Mouse (Mus musculus): Measurements from ENCODE around the gene Ifitm5. TPM values are rescaled to one million over a fixed set of nuclear protein-coding genes. Genes with fewer than 3 reads are reported as not detected.

The Ifitm5 gene
- polyA plus RNA-seq, 1 experiment from 2014 or later: 4.0 TPM

- Histone ChIP-seq H3K4me1 (peaks cover 8% of the 10 kb centered on the region), H3K9ac (no peak overlapping the region), H3K9me3 (no peaks in the 10 kb centered on the region), H3K27ac (no peak overlapping the region), H3K27me3 (peaks cover 33% of the 10 kb centered on the region), H3K4me3 (no peak overlapping the region), H3K4me2 (no peak overlapping the region), H3K36me3 (no peaks in the 10 kb centered on the region)
- ATAC-seq (ENCODE audit: borderline replicate concordance, extremely low read depth, low FRiP score, low TSS enrichment): no peak
- 70% methylated on average over 6 of the region's 6 CpGs for WGBS
Observed at GRCm38 (mm10) chr7:140927181-140927580, 22.9 kb downstream of the Ifitm5 start.

GRCm38 (mm10) chr7:140923070-140923775 is 26.9 kb downstream of the Ifitm5 start:
- no peak overlapping the region for H3K27ac ChIP-seq
- H3K4me2 ChIP-seq: peak overlapping the region; percentile 65
- 21% methylated on average over 30 of the region's 30 CpGs for WGBS
- ATAC-seq (ENCODE audit: borderline replicate concordance, extremely low read depth, low FRiP score, low TSS enrichment): no peak
- no peaks in the 10 kb centered on the region for H3K9me3 ChIP-seq
- no peak overlapping the region for H3K9ac ChIP-seq
- peaks cover 11% of the 10 kb centered on the region for H3K4me1 ChIP-seq
- H3K4me3 ChIP-seq: peak overlapping the region; percentile 31; the same call in 1 of the 2 replicates
- no peaks in the 10 kb centered on the region for H3K36me3 ChIP-seq
- H3K27me3 ChIP-seq: peaks cover 69% of the 10 kb centered on the region

DNA sequence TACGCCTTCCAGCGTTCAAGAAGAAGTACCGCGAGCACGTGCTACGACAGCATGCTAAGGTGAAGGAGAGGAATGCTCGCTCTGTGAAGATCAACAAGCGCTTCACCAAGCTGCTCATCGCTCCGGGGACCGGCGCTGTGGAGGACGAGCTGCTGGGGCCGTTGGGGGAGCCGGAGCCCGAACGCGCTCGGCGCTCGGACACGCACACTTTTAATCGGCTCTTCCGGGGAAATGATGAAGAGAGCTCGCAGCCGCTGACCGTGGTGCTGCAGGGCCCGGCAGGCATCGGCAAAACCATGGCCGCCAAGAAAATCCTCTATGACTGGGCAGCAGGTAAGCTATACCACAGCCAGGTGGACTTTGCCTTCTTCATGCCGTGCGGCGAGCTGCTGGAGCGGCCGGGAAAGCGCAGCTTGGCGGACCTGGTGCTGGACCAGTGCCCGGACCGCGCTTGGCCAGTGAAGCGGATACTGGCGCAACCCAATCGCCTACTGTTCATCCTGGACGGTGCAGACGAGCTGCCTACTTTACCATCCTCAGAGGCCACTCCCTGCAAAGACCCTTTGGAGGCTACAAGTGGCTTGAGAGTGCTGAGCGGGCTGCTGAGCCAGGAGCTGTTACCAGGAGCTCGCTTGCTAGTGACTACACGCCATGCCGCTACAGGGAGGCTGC is 27.6 kb downstream of the Ifitm5 start:
- no peak overlapping the region for H3K27ac ChIP-seq
- ATAC-seq (ENCODE audit: borderline replicate concordance, extremely low read depth, low FRiP score, low TSS enrichment): peak; percentile 33; the same call in 1 of the 2 replicates
- under 1% methylated on average over 49 of the region's 49 CpGs for WGBS
- no peak overlapping the region for H3K9ac ChIP-seq
- no peaks in the 10 kb centered on the region for H3K9me3 ChIP-seq
- H3K4me1 ChIP-seq: peaks cover 11% of the 10 kb centered on the region
- H3K27me3 ChIP-seq: peaks cover 76% of the 10 kb centered on the region
- no peaks in the 10 kb centered on the region for H3K36me3 ChIP-seq
- peak overlapping the region; percentile 65 for H3K4me2 ChIP-seq
- peak overlapping the region; percentile 31 for H3K4me3 ChIP-seq

GRCm38 (mm10) chr7:140921225-140921975 is 28.7 kb downstream of the Ifitm5 start:
- H3K9ac ChIP-seq: no peak overlapping the region
- WGBS: 27% methylated on average over 22 of the region's 22 CpGs
- no peak overlapping the region for H3K27ac ChIP-seq
- H3K27me3 ChIP-seq: peaks cover 76% of the 10 kb centered on the region
- no peaks in the 10 kb centered on the region for H3K36me3 ChIP-seq
- H3K4me1 ChIP-seq: peaks cover 11% of the 10 kb centered on the region
- H3K4me2 ChIP-seq: no peak overlapping the region
- ATAC-seq (ENCODE audit: borderline replicate concordance, extremely low read depth, low FRiP score, low TSS enrichment): no peak; the same call in 1 of the 2 replicates
- H3K9me3 ChIP-seq: no peaks in the 10 kb centered on the region
- no peak overlapping the region for H3K4me3 ChIP-seq

DNA sequence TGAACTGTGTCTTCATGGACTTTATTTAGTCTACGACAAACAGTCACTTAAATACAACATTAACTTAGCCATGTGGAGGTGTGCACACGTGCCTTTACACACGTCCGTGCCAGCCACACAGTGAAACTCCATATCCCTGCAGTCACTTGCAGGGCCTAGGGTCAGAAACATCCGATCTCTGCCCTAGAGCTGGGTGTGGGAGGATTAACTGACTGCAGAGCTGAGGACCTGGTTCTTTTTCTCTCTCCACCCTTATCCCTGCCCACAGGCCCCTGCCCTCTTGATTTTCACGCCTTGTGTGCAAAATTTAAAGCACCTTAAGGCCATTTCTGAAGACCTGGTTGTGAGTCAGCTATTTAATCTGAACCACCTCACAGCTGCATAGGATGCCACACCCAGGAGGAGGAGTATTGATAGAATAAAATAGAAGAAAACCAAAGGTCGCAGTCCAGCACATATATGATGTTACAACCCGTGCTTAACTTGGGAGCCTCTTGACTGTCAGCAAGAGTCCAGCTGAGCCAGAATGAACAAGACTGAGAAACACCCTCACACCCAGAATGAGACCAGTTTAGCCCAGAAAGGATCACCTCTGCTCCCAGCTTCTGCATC is 29.6 kb downstream of the Ifitm5 start, which contains the start of gene Nlrp6:
Gene Nlrp6, plus strand, starts transcription at position 485 of the 612 bp plus-strand sequence.
- Histone ChIP-seq H3K4me3 (no peak within 1 kb of the TSS), H3K27ac (no peak within 1 kb of the TSS), H3K9me3 (no peaks in the 10 kb centered on the region), H3K27me3 (peaks cover 75% of the 10 kb centered on the region), H3K36me3 (no peaks in the 10 kb centered on the region), H3K4me2 (no peak within 1 kb of the TSS), H3K4me1 (peaks cover 11% of the 10 kb centered on the region), H3K9ac (no peak within 1 kb of the TSS)
- no peak for ATAC-seq (ENCODE audit: borderline replicate concordance, extremely low read depth, low FRiP score, low TSS enrichment)
- WGBS: 60% methylated on average over 8 of the region's 8 CpGs

DNA sequence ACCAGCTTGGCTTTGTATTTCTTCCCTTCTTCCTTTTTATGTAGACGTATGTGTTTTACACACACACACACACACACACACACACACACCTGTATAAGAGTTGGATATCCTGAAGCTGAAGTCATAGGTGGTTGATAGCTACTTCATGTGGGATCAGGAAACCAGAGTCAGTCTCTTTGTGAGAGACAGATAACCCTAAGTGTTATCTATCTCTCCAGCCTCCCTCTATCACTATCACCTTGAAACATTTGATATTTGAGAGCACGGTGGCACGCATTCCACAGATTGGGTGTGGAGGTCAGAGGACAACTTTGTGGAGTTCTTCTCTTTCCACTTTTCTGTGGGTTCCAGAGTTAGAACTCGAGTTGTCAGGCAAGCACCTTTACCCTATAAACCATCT is 30.2 kb downstream of the Ifitm5 start:
- 32% methylated on average over 4 of the region's 4 CpGs for WGBS
- Histone ChIP-seq H3K9me3 (no peaks in the 10 kb centered on the region), H3K27ac (no peak overlapping the region), H3K4me2 (no peak overlapping the region), H3K9ac (no peak overlapping the region), H3K36me3 (no peaks in the 10 kb centered on the region), H3K4me1 (peaks cover 11% of the 10 kb centered on the region), H3K27me3 (peaks cover 69% of the 10 kb centered on the region), H3K4me3 (no peak overlapping the region)
- ATAC-seq (ENCODE audit: borderline replicate concordance, extremely low read depth, low FRiP score, low TSS enrichment): no peak

GRCm38 (mm10) chr7:140914031-140914690 is 35.9 kb downstream of the Ifitm5 start:
- Histone ChIP-seq H3K4me1 (no peaks in the 10 kb centered on the region), H3K4me2 (no peak overlapping the region), H3K27ac (no peak overlapping the region), H3K9me3 (no peaks in the 10 kb centered on the region), H3K27me3 (peaks cover 13% of the 10 kb centered on the region), H3K4me3 (no peak overlapping the region), H3K36me3 (no peaks in the 10 kb centered on the region), H3K9ac (no peak overlapping the region)
- ATAC-seq (ENCODE audit: borderline replicate concordance, extremely low read depth, low FRiP score, low TSS enrichment): no peak
- 82% methylated on average over 8 of the region's 8 CpGs for WGBS

- H3K27ac ChIP-seq: no peak overlapping the region
- H3K4me2 ChIP-seq: no peak overlapping the region
- no peak for ATAC-seq (ENCODE audit: borderline replicate concordance, extremely low read depth, low FRiP score, low TSS enrichment)
- H3K27me3 ChIP-seq: peaks cover 4% of the 10 kb centered on the region; the same call in 1 of the 2 replicates
- H3K4me3 ChIP-seq: no peak overlapping the region
- no peak overlapping the region for H3K9ac ChIP-seq
- 0 out of 2 replicates have a peak, but pooled peaks cover 6% of the 10 kb centered on the region for H3K4me1 ChIP-seq
- H3K9me3 ChIP-seq: no peaks in the 10 kb centered on the region
- 51% methylated on average over 5 of the region's 5 CpGs for WGBS
- H3K36me3 ChIP-seq: no peaks in the 10 kb centered on the region
Observed at GRCm38 (mm10) chr7:140912846-140913482, 37.1 kb downstream of the Ifitm5 start.

DNA sequence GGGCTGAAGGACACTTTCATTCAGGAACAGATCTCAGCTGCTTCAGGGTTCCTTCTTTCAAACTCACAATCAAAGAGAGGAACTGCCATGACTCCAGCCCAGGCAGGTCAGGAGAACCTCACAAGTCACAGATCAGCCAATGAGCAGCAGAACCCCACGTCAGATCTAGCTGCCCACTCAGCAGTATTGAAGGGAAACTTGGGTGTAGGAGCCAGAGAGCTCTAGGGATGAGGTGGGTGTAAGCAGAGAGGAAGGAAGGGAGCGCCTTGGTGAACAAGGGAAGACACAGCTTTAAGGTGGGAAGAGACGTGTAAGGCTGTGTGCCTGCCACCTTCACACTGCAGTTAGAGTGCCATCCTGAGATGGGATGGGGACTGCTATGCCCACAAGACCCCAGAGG is 37.8 kb downstream of the Ifitm5 start:
- H3K36me3 ChIP-seq: no peaks in the 10 kb centered on the region
- H3K27ac ChIP-seq: no peak overlapping the region
- 47% methylated on average over 3 of the region's 3 CpGs for WGBS
- H3K27me3 ChIP-seq: no peaks in the 10 kb centered on the region
- no peak overlapping the region for H3K4me3 ChIP-seq
- H3K4me2 ChIP-seq: no peak overlapping the region
- ATAC-seq (ENCODE audit: borderline replicate concordance, extremely low read depth, low FRiP score, low TSS enrichment): no peak
- 0 out of 2 replicates have a peak, but pooled peaks cover 6% of the 10 kb centered on the region for H3K4me1 ChIP-seq
- H3K9me3 ChIP-seq: no peaks in the 10 kb centered on the region
- H3K9ac ChIP-seq: no peak overlapping the region

DNA sequence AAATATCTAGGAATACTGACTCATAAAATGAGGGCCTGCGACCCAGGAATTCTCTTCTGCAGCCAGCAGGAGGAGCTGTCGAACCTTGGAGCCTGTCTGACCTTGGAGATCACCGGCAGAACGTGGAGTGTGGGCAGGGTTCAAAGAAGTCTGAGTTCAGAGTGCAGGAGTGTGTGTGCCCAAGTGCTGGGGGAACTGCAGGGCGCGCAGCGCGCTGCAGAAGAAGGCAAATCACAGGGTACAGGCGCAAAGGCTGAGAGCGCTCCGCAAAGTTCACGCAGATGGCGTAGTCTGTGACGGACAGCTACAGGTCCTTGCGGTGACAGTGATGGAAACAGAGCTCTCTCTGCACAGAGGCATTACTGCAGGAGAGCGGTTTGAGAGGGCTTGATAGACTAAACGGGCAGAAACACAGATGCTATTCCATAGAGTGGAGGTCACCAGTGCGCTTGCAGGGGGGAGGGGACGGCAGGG is 41.4 kb downstream of the Ifitm5 start:
- Histone ChIP-seq H3K4me2 (peak overlapping the region; percentile 86), H3K27me3 (no peaks in the 10 kb centered on the region), H3K4me3 (peak overlapping the region; percentile 43), H3K9ac (peak overlapping the region; percentile 28; the same call in 1 of the 2 replicates), H3K27ac (no peak overlapping the region), H3K9me3 (no peaks in the 10 kb centered on the region), H3K4me1 (0 out of 2 replicates have a peak, but pooled peaks cover 6% of the 10 kb centered on the region), H3K36me3 (no peaks in the 10 kb centered on the region)
- ATAC-seq (ENCODE audit: borderline replicate concordance, extremely low read depth, low FRiP score, low TSS enrichment): peak; percentile 69
- WGBS: 2% methylated on average over 19 of the region's 19 CpGs

Data from lung, embryonic 15.5 days (tissue).